Mouse (Mus musculus) bone marrow, adult 2 months (tissue): ENCODE results near the gene Nudc. TPM values are rescaled to one million over a fixed set of nuclear protein-coding genes. Genes with fewer than 3 reads are reported as not detected.
A peak's percentile ranks its signal among the peaks of the same experiment; 100 is the strongest.

Experiments
- H3K27ac ChIP-seq: fragments of 200-500 bp; 2 replicates; pipeline ENCODE4 v1.5.1; 2012; ENCODE audit warnings: low read depth, mild to moderate bottlenecking, control low read depth, inconsistent platforms, low read length; ENCODE audit not compliant: control insufficient read depth, poor library complexity, insufficient read depth
- H3K4me1 ChIP-seq: fragments of 200-500 bp; 2 replicates; pipeline ENCODE4 v1.6.1; 2011; ENCODE audit warnings: low read length; ENCODE audit not compliant: control insufficient read depth, insufficient read depth
- H3K4me3 ChIP-seq: fragments of 200-500 bp; replicated peaks from 2 replicates; pipeline ENCODE3; 2011; ENCODE audit warnings: mild to moderate bottlenecking, low read depth, low read length, control low read depth; ENCODE audit not compliant: control insufficient read depth
- CTCF ChIP-seq: fragments of 200-500 bp; IDR thresholded peaks from 2 replicates; pipeline ENCODE4 v1.5.1; 2011; ENCODE audit warnings: low read length, control low read depth; ENCODE audit not compliant: control insufficient read depth, insufficient read depth
- POLR2A ChIP-seq: fragments of 200-500 bp; IDR thresholded peaks from 2 replicates; pipeline ENCODE4 v1.6.1; 2011; ENCODE audit warnings: low read depth, mild to moderate bottlenecking, control low read depth, low read length, borderline replicate concordance; ENCODE audit not compliant: control insufficient read depth
- WGBS: fragments of 180-500 bp; shearing (Covaris S2); methylation state at CpG from one replicate; pipeline ENCODE4 v1.1.7; 2018; 5-methylcytosine and 5-hydroxymethylcytosine counted together
- polyA plus RNA-seq: library from polyadenylated mRNA; stranded (reverse); fragments of >200 nt; gene quantifications from 2 replicates; pipeline ENCODE4 v1.2.4, GENCODE M21; 2011; ENCODE audit warnings: low replicate concordance; ENCODE audit not compliant: missing spikeins, insufficient read depth, insufficient read length

The Nudc gene
- polyA plus RNA-seq, 1 experiment = 84.5 TPM

GRCm38 (mm10) chr4:133574070-133574842 is 28.5 kb upstream of the Nudc start, which contains the start of gene Gpatch3:
Gene Gpatch3, plus strand, starts transcription at chr4:133574745.
- 4% methylated on average over 44 of the region's 44 CpGs for WGBS
- Histone ChIP-seq H3K27ac (peak within 1 kb of the TSS; percentile 63), H3K4me1 (peaks cover 3% of the 10 kb centered on the region), H3K4me3 (peak within 1 kb of the TSS; percentile 80)
- TF ChIP-seq POLR2A (peak; percentile 95), CTCF (peak; percentile 19; the same call in 1 of the 2 replicates)

GRCm38 (mm10) chr4:133570066-133570466 is 24.3 kb upstream of the Nudc start:
- H3K27ac ChIP-seq = no peak overlapping the region
- WGBS = 46% methylated on average over 10 of the region's 10 CpGs
- TF ChIP-seq POLR2A (no peak), CTCF (no peak)
- no peak overlapping the region for H3K4me3 ChIP-seq
- H3K4me1 ChIP-seq = peaks cover 1% of the 10 kb centered on the region; the same call in 1 of the 2 replicates

- H3K4me1 ChIP-seq = peaks cover 1% of the 10 kb centered on the region; the same call in 1 of the 2 replicates
- H3K27ac ChIP-seq = no peak overlapping the region
- 80% methylated on average over 10 of the region's 10 CpGs for WGBS
- TF ChIP-seq CTCF (no peak), POLR2A (no peak)
- no peak overlapping the region for H3K4me3 ChIP-seq
These were observed 23.7 kb upstream of the Nudc start for GRCm38 (mm10) chr4:133569291-133570065.

- WGBS = 45% methylated on average over 8 of the region's 8 CpGs
- TF ChIP-seq POLR2A = no peak
- TF ChIP-seq CTCF = no peak
- Histone ChIP-seq H3K4me3 (no peak overlapping the region), H3K27ac (no peak overlapping the region), H3K4me1 (no peaks in the 10 kb centered on the region)
These were observed 21.5 kb upstream of the Nudc start for GRCm38 (mm10) chr4:133567251-133567650.

DNA sequence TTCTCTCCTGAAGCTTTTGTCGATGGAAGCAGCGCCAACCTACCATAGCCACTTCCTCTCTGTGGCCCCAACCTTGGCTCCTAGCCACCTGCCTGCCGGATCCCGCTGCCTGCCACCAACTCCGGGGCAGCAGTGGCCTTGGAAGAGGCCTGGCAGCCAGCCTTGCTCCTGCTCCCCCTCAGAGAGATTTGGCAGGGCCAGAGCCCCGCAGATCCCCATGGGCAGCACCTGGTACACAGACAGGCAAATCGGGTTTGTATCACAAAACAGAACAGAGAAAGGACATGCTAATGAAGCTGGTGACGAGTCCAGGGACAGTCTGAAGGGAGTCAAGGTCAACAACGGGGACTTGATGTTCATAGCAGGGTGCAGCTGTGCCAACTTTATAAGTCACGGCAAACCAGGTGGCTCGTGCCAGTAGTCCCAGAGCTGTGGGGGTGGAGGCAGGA is 17.4 kb upstream of the Nudc start:
- 14% methylated on average over 11 of the region's 11 CpGs for WGBS
- H3K4me1 ChIP-seq = no peaks in the 10 kb centered on the region; the same call in 1 of the 2 replicates
- H3K4me3 ChIP-seq = no peak overlapping the region
- no peak for TF ChIP-seq CTCF
- TF ChIP-seq POLR2A = no peak
- no peak overlapping the region for H3K27ac ChIP-seq

GRCm38 (mm10) chr4:133561622-133562021 is 15.8 kb upstream of the Nudc start:
- Histone ChIP-seq H3K4me1 (no peaks in the 10 kb centered on the region; the same call in 1 of the 2 replicates), H3K27ac (no peak overlapping the region), H3K4me3 (no peak overlapping the region)
- 80% methylated on average over 4 of the region's 4 CpGs for whole genome bisulfite sequencing
- TF ChIP-seq POLR2A = no peak
- no peak for TF ChIP-seq CTCF

DNA sequence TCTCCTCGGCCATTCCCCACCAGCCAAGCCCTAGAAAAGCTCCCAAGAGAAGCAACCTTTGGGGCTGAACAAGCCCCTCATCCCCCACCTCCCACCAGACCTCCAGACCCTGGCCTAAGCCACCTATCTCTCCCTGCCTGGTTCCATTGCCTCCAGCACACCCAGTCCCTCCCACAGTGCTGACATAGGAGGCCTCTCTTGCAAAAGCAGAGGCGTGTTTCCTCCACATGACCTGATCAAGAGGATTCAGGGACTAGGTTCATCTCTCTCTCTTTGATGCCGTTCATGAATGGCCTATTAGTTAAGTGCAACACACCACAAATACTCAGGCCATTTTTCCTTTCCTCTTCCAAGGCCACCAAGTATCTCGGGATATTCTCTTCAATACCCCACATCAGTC is 14.1 kb upstream of the Nudc start:
- H3K4me3 ChIP-seq = no peak overlapping the region
- no peak overlapping the region for H3K27ac ChIP-seq
- no peaks in the 10 kb centered on the region; the same call in 1 of the 2 replicates for H3K4me1 ChIP-seq
- 65% methylated on average over 4 of the region's 4 CpGs for WGBS
- TF ChIP-seq CTCF = no peak

DNA sequence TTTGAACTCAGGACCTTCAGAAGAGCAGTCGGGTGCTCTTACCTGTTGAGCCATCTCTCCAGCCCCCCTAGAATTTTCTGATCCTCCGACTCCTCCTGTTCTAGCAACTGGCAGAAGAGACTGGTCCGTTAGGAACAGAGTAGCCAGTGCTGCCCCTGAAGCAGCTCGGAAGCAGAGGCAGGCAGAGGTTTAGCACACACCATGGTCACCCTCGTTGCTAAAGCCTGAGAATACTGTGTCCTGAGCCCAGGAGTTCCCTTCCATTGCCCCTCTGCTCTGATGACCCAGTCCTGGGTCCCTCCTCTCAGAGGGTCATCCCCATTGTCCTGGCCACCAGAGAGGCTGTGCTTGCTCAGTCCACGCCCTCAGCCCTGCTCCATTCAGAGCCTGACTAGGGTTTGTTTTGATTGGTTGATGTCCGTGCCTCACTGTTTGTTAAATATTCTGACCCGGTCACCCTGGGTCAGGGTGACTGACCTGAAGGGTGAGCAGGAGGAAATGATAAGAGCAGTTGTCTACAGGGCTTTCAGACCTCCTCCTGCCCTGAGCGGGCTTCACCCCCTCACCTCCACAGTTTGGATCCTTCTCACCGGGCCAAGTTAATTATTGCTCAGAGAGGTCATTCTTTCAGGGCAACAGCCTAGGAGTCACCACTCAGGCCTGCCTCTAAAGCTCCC is 11.4 kb upstream of the Nudc start:
- Histone ChIP-seq H3K4me1 (no peaks in the 10 kb centered on the region; the same call in 1 of the 2 replicates), H3K4me3 (no peak overlapping the region), H3K27ac (no peak overlapping the region)
- TF ChIP-seq POLR2A = no peak
- TF ChIP-seq CTCF = no peak
- 78% methylated on average over 10 of the region's 10 CpGs for WGBS
